Mouse (Mus musculus) hindbrain, embryonic 11.5 days (tissue): ENCODE measurements around the gene Bst1. TPM values are rescaled to one million over a fixed set of nuclear protein-coding genes. Genes with fewer than 3 reads are reported as not detected.
A peak's percentile ranks its signal among the peaks of the same experiment; 100 is the strongest.

Experiments used
- ATAC-seq: fragments of 200-750 bp; cut with Nextera tagmentation; 2 replicates; pipeline ENCODE4 v1.8.0; 2017; ENCODE audit warnings: mild to moderate bottlenecking, moderate TSS enrichment, moderate library complexity; ENCODE audit not compliant: low FRiP score
- DNase-seq: peaks from one replicate; pipeline ENCODE4 v3.0.0-alpha.2; 2015; ENCODE audit warnings: low spot score
- H3K27ac ChIP-seq: fragments of 300-500 bp; sonication (generic); 2 replicates; pipeline ENCODE4 v1.5.1; 2014; ENCODE audit warnings: mild to moderate bottlenecking, low read depth, low read length
- H3K27me3 ChIP-seq: fragments of 300-500 bp; sonication (generic); 2 replicates; pipeline ENCODE4 v1.6.1; 2014; ENCODE audit warnings: mild to moderate bottlenecking, low read length, moderate library complexity, mixed read lengths; ENCODE audit not compliant: control insufficient read depth, insufficient read depth
- H3K36me3 ChIP-seq: fragments of 300-500 bp; sonication (generic); 2 replicates; pipeline ENCODE4 v1.6.1; 2014; ENCODE audit warnings: mild to moderate bottlenecking, low read length, moderate library complexity, mixed read lengths; ENCODE audit not compliant: control insufficient read depth, insufficient read depth
- H3K4me1 ChIP-seq: fragments of 300-500 bp; sonication (generic); replicated peaks from 2 replicates; pipeline ENCODE4 v1.6.1; 2014; ENCODE audit warnings: low read length, mixed read lengths; ENCODE audit not compliant: control insufficient read depth, insufficient read depth
- H3K4me2 ChIP-seq: fragments of 300-500 bp; sonication (generic); replicated peaks from 2 replicates; pipeline ENCODE4 v1.6.1; 2014; ENCODE audit warnings: mild to moderate bottlenecking, low read depth, low read length
- H3K4me3 ChIP-seq: fragments of 300-500 bp; sonication (generic); 2 replicates; pipeline ENCODE4 v1.5.1; 2014; ENCODE audit warnings: low read depth, low read length
- H3K9ac ChIP-seq: fragments of 300-500 bp; sonication (generic); 2 replicates; pipeline ENCODE4 v1.6.1; 2014; ENCODE audit warnings: low read depth, low read length
- H3K9me3 ChIP-seq: fragments of 300-500 bp; sonication (generic); 2 replicates; pipeline ENCODE4 v1.6.1; 2016; ENCODE audit warnings: low read length; ENCODE audit not compliant: control insufficient read depth
- WGBS: fragments of 180-500 bp; shearing (Covaris S2); extraction: QIAGEN DNeasy Blood & Tissue Kit; methylation state at CpG from one replicate; pipeline ENCODE4 v1.1.7; 2014; 5-methylcytosine and 5-hydroxymethylcytosine counted together
- polyA plus RNA-seq: library from polyadenylated mRNA; unstranded; fragments of >200 nt; fragmentation: Nextera tagmentation; extraction: Ambion mirVana; gene quantifications from 2 replicates; pipeline ENCODE4 v1.2.1, GENCODE M21; 2014

Bst1 gene
- polyA plus RNA-seq, 1 experiment from 2014 or later = not detected

GRCm38 (mm10) chr5:43806340-43806739, 12.3 kb upstream of the Bst1 start:
- Histone ChIP-seq H3K36me3 (no peaks in the 10 kb centered on the region), H3K4me2 (no peak overlapping the region), H3K4me3 (no peak overlapping the region), H3K27ac (no peak overlapping the region), H3K9ac (no peak overlapping the region), H3K9me3 (no peaks in the 10 kb centered on the region), H3K27me3 (no peaks in the 10 kb centered on the region), H3K4me1 (no peaks in the 10 kb centered on the region)
- WGBS = 95% methylated on average over 7 of the region's 7 CpGs
- DNase-seq = no peak
- no peak for ATAC-seq

- no peak overlapping the region for H3K9ac ChIP-seq
- H3K9me3 ChIP-seq = no peaks in the 10 kb centered on the region
- H3K27ac ChIP-seq = no peak overlapping the region
- ATAC-seq (no peak), DNase-seq (no peak)
- H3K27me3 ChIP-seq = no peaks in the 10 kb centered on the region
- H3K4me3 ChIP-seq = no peak overlapping the region
- no peaks in the 10 kb centered on the region for H3K4me1 ChIP-seq
- H3K36me3 ChIP-seq = no peaks in the 10 kb centered on the region
- WGBS = 73% methylated on average over 4 of the region's 4 CpGs
- H3K4me2 ChIP-seq = no peak overlapping the region
Observed at GRCm38 (mm10) chr5:43806914-43807313, 11.8 kb upstream of the Bst1 start.

GRCm38 (mm10) chr5:43807744-43808696, 10.7 kb upstream of the Bst1 start:
- Histone ChIP-seq H3K27ac (0 out of 2 replicates have a peak overlapping the region, but pooled peaks have one; percentile 1), H3K9me3 (no peaks in the 10 kb centered on the region), H3K36me3 (no peaks in the 10 kb centered on the region), H3K9ac (peak overlapping the region; percentile 24), H3K4me2 (peak overlapping the region; percentile 36), H3K4me1 (no peaks in the 10 kb centered on the region), H3K4me3 (peak overlapping the region; percentile 29), H3K27me3 (no peaks in the 10 kb centered on the region)
- ATAC-seq = peak; percentile 97
- DNase-seq = peak; percentile 88
- 6% methylated on average over 48 of the region's 48 CpGs for WGBS

GRCm38 (mm10) chr5:43810427-43811062, 8.1 kb upstream of the Bst1 start:
- no peak for ATAC-seq

GRCm38 (mm10) chr5:43814536-43814935, 4.1 kb upstream of the Bst1 start:
- Histone ChIP-seq H3K4me1 (no peaks in the 10 kb centered on the region), H3K27me3 (no peaks in the 10 kb centered on the region), H3K36me3 (no peaks in the 10 kb centered on the region), H3K9me3 (no peaks in the 10 kb centered on the region), H3K4me3 (no peak overlapping the region), H3K27ac (no peak overlapping the region), H3K9ac (no peak overlapping the region), H3K4me2 (no peak overlapping the region)
- WGBS = 85% methylated on average over 2 of the region's 2 CpGs
- no peak for DNase-seq
- ATAC-seq = no peak

More at GRCm38 (mm10) chr5:43810427-43811062, 8.1 kb upstream of the Bst1 start:
- H3K9ac ChIP-seq = no peak overlapping the region
- WGBS = 88% methylated on average over 1 of the region's 1 CpGs
- no peaks in the 10 kb centered on the region for H3K27me3 ChIP-seq
- H3K9me3 ChIP-seq = no peaks in the 10 kb centered on the region
- no peak overlapping the region for H3K4me3 ChIP-seq
- H3K27ac ChIP-seq = no peak overlapping the region
- H3K36me3 ChIP-seq = no peaks in the 10 kb centered on the region
- H3K4me1 ChIP-seq = no peaks in the 10 kb centered on the region
- DNase-seq = no peak
- H3K4me2 ChIP-seq = no peak overlapping the region

GRCm38 (mm10) chr5:43815769-43816168, 2.9 kb upstream of the Bst1 start:
- no peak overlapping the region for H3K4me3 ChIP-seq
- no peak for DNase-seq
- H3K27me3 ChIP-seq = no peaks in the 10 kb centered on the region
- H3K36me3 ChIP-seq = no peaks in the 10 kb centered on the region
- 52% methylated on average over 1 of the region's 1 CpGs for WGBS
- no peaks in the 10 kb centered on the region for H3K9me3 ChIP-seq
- no peak for ATAC-seq
- no peak overlapping the region for H3K4me2 ChIP-seq
- no peaks in the 10 kb centered on the region for H3K4me1 ChIP-seq
- H3K9ac ChIP-seq = no peak overlapping the region
- H3K27ac ChIP-seq = no peak overlapping the region

- H3K27me3 ChIP-seq = no peaks in the 10 kb centered on the region
- H3K36me3 ChIP-seq = no peaks in the 10 kb centered on the region
- DNase-seq (no peak), ATAC-seq (no peak)
- H3K4me1 ChIP-seq = no peaks in the 10 kb centered on the region
- H3K4me2 ChIP-seq = no peak overlapping the region
- no peak overlapping the region for H3K9ac ChIP-seq
- no peak overlapping the region for H3K4me3 ChIP-seq
- no peak overlapping the region for H3K27ac ChIP-seq
- no peaks in the 10 kb centered on the region for H3K9me3 ChIP-seq
- WGBS = 91% methylated on average over 11 of the region's 11 CpGs
Observed at GRCm38 (mm10) chr5:43820785-43821184, 2.1 kb downstream of the Bst1 start.

- no peak within 1 kb of the TSS for H3K4me2 ChIP-seq
- H3K9ac ChIP-seq = no peak within 1 kb of the TSS
- H3K36me3 ChIP-seq = no peaks in the 10 kb centered on the region
- H3K27ac ChIP-seq = no peak within 1 kb of the TSS
- DNase-seq = no peak
- H3K27me3 ChIP-seq = no peaks in the 10 kb centered on the region
- no peak for ATAC-seq
- 77% methylated on average over 19 of the region's 19 CpGs for WGBS
- no peak within 1 kb of the TSS for H3K4me3 ChIP-seq
- H3K9me3 ChIP-seq = no peaks in the 10 kb centered on the region
- H3K4me1 ChIP-seq = no peaks in the 10 kb centered on the region
Observed at GRCm38 (mm10) chr5:43821538-43821937, 2.9 kb downstream of the Bst1 start, which contains the start of gene Fbxl5. Gene Fbxl5 (minus strand): TSS chr5:43821638.
